Mouse (Mus musculus): ENCODE data around the gene Mill2. TPM values are rescaled to one million over a fixed set of nuclear protein-coding genes. Genes with fewer than 3 reads are reported as not detected.

The Mill2 gene
- total and polyA plus RNA-seq, 3 experiments = not detected

DNA sequence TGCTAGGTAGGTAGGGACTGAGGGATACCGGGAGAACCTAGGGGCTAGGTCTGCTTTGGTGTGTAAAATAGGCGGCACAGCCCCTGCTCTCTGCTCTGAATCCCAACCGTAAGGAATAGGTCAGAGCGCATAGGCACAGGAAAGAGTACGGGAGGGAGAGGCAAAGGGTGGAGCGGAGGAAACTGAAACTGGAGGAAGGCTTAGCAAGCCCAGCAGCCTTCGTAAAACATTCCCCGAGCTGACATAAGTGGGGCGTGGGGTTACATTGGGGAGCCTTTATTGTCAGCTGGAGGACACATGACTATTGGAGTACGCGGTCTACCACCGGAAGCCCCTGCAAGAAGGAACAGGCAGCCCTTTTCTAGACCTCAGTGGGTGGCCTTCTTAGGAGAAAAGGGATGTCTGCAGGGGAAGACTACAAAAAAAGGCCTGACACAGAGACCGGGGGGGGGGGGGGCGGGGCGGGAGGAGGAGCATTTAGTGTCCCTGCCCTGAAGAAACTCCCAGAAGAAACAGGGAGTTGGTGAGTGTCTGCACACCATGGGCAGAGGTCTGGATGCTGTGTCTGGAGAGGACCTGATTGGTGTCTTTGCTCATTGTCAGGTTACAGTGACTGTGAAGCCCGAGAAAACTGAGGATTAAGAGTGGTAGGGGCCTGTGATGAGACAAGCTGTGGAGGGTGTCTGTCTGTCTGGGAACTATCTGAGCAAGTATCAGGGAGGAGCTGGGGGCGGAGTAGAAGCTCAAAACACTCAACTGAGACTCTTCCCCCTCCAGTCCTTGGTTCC is 814 bp downstream of the Mill2 start:
- no peak for DNase-seq (ENCODE audit: extremely low read depth)
- Histone ChIP-seq H3K36me3 (replicated peaks in 1 of 2; ENCODE audit: control insufficient read depth in 1 of 2, insufficient read depth in 1 of 2, low read length in 1 of 2) (no peaks in the 10 kb centered on the region), H3K4me3 (replicated peaks in 1 of 3; ENCODE audit: low read depth in 2 of 3, low read length in 2 of 3, poor library complexity in 1 of 3) (peak overlapping the region in 2 of 3 experiments; percentile 15 to 37), H3K4me2 (ENCODE audit: insufficient read depth, low read depth, poor library complexity, severe bottlenecking) (peak overlapping the region; percentile 67), H3K9me3 (replicated peaks; ENCODE audit: low read length) (no peaks in the 10 kb centered on the region), H3K4me1 (ENCODE audit: control insufficient read depth in 1 of 2, insufficient read depth in 2 of 2) (no peaks in the 10 kb centered on the region), H3K27me3 (replicated peaks) (peaks cover 58% of the 10 kb centered on the region), H3K79me2 (replicated peaks; ENCODE audit: control insufficient read depth, extremely low read depth, insufficient read depth, poor library complexity, severe bottlenecking) (no peaks in the 10 kb centered on the region), H3K27ac (ENCODE audit: insufficient read depth, low read depth) (no peak overlapping the region), H3K9ac (ENCODE audit: insufficient read depth, low read depth) (no peak overlapping the region)
- dilution Hi-C loops (cut with MboI; ENCODE audit: extremely low pct_ligation_motif_present, extremely low pct_unique_long_range_greater_than_20kb, low sequenced_read_pairs) = no loop called here
- in situ Hi-C loops (cut with MboI; ENCODE audit: low pct_ligation_motif_present, low pct_unique_long_range_greater_than_20kb, low sequenced_read_pairs) = no loop called here
- TF ChIP-seq KAT2A (IDR thresholded peaks at IDR 0.05; ENCODE audit: insufficient replicate concordance, low read length) = no peak
- no peak for TF ChIP-seq CHD1 (IDR thresholded peaks at IDR 0.05; ENCODE audit: low read depth, low read length)
- no peak for TF ChIP-seq ZNF384 (IDR thresholded peaks at IDR 0.05; ENCODE audit: low read depth, low read length)
- no peak for TF ChIP-seq MAX (IDR thresholded peaks at IDR 0.05; ENCODE audit: low read length)
- no peak for TF ChIP-seq GABPA (IDR thresholded peaks at IDR 0.05; ENCODE audit: insufficient replicate concordance, low read depth, low read length)
- TF ChIP-seq HCFC1 (IDR thresholded peaks at IDR 0.05; ENCODE audit: low read depth, low read length) = no peak
- no peak for TF ChIP-seq UBTF (IDR thresholded peaks at IDR 0.05; ENCODE audit: low read depth, low read length)
- no peak for TF ChIP-seq SMC3 (IDR thresholded peaks at IDR 0.05; ENCODE audit: low read depth, low read length)
- TF ChIP-seq MYC (IDR thresholded peaks at IDR 0.05; ENCODE audit: low read depth, low read length) = no peak
- TF ChIP-seq RCOR1 (conservative IDR thresholded peaks at IDR 0.05; ENCODE audit: low read depth, low read length) = no peak

DNA sequence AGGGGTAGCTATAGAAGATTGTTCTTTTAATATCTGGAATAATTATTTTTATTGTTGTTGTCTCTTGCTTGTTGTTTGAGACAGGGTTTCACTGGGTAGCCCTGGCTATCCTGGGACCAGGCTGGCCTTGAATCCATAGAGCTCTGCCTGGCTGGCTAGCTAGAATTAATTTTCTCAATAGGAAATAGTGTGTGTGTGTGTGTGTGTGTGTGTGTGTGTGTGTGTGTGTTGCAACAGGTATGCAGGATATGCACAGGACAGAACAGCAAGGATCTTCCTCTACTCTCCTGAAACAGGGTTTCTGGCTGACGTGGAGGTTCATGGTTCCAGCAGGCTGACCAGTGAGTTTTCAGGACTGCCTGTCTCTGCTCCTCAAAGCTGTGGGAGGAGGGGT is 1.4 kb downstream of the Mill2 start:
- H3K9me3 ChIP-seq (replicated peaks; ENCODE audit: low read length) = no peaks in the 10 kb centered on the region
- in situ Hi-C loops (cut with MboI; ENCODE audit: low pct_ligation_motif_present, low pct_unique_long_range_greater_than_20kb, low sequenced_read_pairs) (no loop called here), dilution Hi-C loops (cut with MboI; ENCODE audit: extremely low pct_ligation_motif_present, extremely low pct_unique_long_range_greater_than_20kb, low sequenced_read_pairs) (no loop called here)
- no peaks in the 10 kb centered on the region for H3K36me3 ChIP-seq (replicated peaks in 1 of 2; ENCODE audit: control insufficient read depth in 1 of 2, insufficient read depth in 1 of 2, low read length in 1 of 2)
- peaks cover 64% of the 10 kb centered on the region for H3K27me3 ChIP-seq (replicated peaks)
- DNase-seq (ENCODE audit: extremely low read depth) = no peak
- H3K4me2 ChIP-seq (ENCODE audit: insufficient read depth, low read depth, poor library complexity, severe bottlenecking) = no peak overlapping the region
- TF ChIP-seq TCF12 (IDR thresholded peaks at IDR 0.05; ENCODE audit: low read depth, low read length) = no peak
- no peak for TF ChIP-seq RAD21 (IDR thresholded peaks at IDR 0.05; ENCODE audit: low read depth, low read length)
- TF ChIP-seq HCFC1 (IDR thresholded peaks at IDR 0.05; ENCODE audit: low read depth, low read length) = no peak
- no peak for TF ChIP-seq MAFK (IDR thresholded peaks at IDR 0.05; ENCODE audit: insufficient replicate concordance, low read length)
- no peak for TF ChIP-seq E2F4 (IDR thresholded peaks at IDR 0.05; ENCODE audit: insufficient replicate concordance, low read depth, low read length)
- TF ChIP-seq ELF1 (IDR thresholded peaks at IDR 0.05; ENCODE audit: low read depth, low read length) = no peak
- no peak for TF ChIP-seq MXI1 (IDR thresholded peaks at IDR 0.05; ENCODE audit: low read depth, low read length)
- TF ChIP-seq MAZ (IDR thresholded peaks at IDR 0.05; ENCODE audit: low read depth, low read length) = no peak
- no peak for TF ChIP-seq ETS1 (conservative IDR thresholded peaks at IDR 0.05; ENCODE audit: low read depth, low read length)
- TF ChIP-seq PAX5 (IDR thresholded peaks at IDR 0.05; ENCODE audit: low read length) = no peak
- TF ChIP-seq POLR2AphosphoS2 (IDR thresholded peaks at IDR 0.05; ENCODE audit: low read depth, low read length) = no peak
- TF ChIP-seq NRF1 (IDR thresholded peaks at IDR 0.05; ENCODE audit: low read depth, low read length) = no peak
- no peak for TF ChIP-seq CHD2 (IDR thresholded peaks at IDR 0.05; ENCODE audit: low read length)
- no peak for TF ChIP-seq UBTF (IDR thresholded peaks at IDR 0.05; ENCODE audit: low read depth, low read length)
- TF ChIP-seq MYC (IDR thresholded peaks at IDR 0.05; ENCODE audit: low read depth, low read length) = no peak
- TF ChIP-seq EP300 (IDR thresholded peaks at IDR 0.05; ENCODE audit: low read length) = no peak
- H3K4me3 ChIP-seq (replicated peaks in 1 of 3; ENCODE audit: low read depth in 2 of 3, low read length in 2 of 3, poor library complexity in 1 of 3) = no peak overlapping the region
- no peaks in the 10 kb centered on the region for H3K4me1 ChIP-seq (ENCODE audit: control insufficient read depth in 1 of 2, insufficient read depth in 2 of 2)
- no peak overlapping the region for H3K27ac ChIP-seq (ENCODE audit: insufficient read depth, low read depth)
- H3K9ac ChIP-seq (ENCODE audit: insufficient read depth, low read depth) = no peak overlapping the region
- H3K79me2 ChIP-seq (replicated peaks; ENCODE audit: control insufficient read depth, extremely low read depth, insufficient read depth, poor library complexity, severe bottlenecking) = no peaks in the 10 kb centered on the region

Measured in CH12.LX (cell line).